Mouse (Mus musculus): ENCODE measurements around the gene Tspan4. TPM values are rescaled to one million over a fixed set of nuclear protein-coding genes. Genes with fewer than 3 reads are reported as not detected.

Gene Tspan4
- polyA plus RNA-seq, 1 experiment from 2014 or later = 86.2 TPM

DNA sequence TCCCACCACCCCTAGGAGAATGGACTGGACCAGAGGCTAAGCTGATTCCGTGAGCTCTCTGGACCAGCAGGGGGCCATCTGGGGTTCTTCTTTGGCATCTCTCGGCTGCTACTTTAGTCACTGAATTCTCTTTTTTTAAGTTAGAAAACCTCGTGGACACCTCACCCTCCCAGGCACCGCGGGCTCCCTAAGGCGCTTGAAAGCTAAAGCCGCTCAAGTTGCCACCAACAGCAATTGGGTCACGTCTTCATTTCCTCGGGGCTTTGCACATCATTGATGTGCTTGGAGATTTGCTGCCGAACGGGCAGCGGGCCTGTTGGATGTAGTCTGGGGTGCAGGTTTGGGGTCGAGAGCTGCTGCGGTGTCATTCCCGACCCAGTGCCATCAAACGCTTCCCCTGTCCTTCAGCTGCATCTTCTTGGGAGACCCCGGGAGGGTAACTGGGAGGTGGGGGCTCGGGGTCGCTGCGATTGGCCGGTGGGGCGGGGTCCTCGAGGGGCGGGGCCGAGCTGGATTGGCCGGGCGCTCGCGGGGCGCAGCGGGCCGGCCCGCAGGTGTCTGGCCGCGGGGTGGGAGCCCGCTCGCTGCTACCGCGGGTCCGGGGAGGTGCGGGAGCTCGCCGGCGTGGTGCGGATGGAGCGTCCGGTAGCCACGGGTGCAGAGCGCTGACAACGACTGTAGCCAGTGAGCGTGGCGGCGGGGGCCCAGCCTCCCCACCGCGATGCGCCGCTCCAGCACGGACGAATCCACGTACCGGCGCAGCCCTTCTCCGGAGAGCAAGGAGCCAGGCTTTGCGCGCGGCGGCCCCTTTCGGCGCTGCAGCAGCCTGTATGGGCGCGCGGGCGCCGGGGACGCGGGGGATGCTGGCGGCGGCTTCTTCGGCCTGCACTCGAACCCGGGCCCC lies 6.7 kb downstream of the Tspan4 start:
- peak overlapping the region; percentile 61 for H3K9ac ChIP-seq (ENCODE audit: low read depth, low read length)
- peaks cover 19% of the 10 kb centered on the region for H3K27me3 ChIP-seq (replicated peaks; ENCODE audit: control insufficient read depth, insufficient read depth, low read length)
- peaks cover 24% of the 10 kb centered on the region for H3K4me1 ChIP-seq (ENCODE audit: control insufficient read depth, insufficient read depth, low read length)
- H3K4me3 ChIP-seq (ENCODE audit: low read depth, low read length) = peak overlapping the region; percentile 54
- no peak overlapping the region; the same call in 1 of the 2 replicates for H3K27ac ChIP-seq (replicated peaks; ENCODE audit: low read depth, low read length)
- peak overlapping the region; percentile 97 for H3K4me2 ChIP-seq (ENCODE audit: low read depth, low read length)
- no peaks in the 10 kb centered on the region for H3K9me3 ChIP-seq (ENCODE audit: control insufficient read depth, low read length)
- no peak for DNase-seq (ENCODE audit: low spot score)
- under 1% methylated on average over 25 of the region's 81 CpGs for WGBS
- H3K36me3 ChIP-seq (ENCODE audit: control insufficient read depth, insufficient read depth, low read length) = no peaks in the 10 kb centered on the region
- ATAC-seq (ENCODE audit: low read depth) = peak; percentile 38

- Histone ChIP-seq H3K4me2 (ENCODE audit: low read depth, low read length) (peak overlapping the region; percentile 97), H3K27ac (replicated peaks; ENCODE audit: low read depth, low read length) (no peak overlapping the region), H3K36me3 (ENCODE audit: control insufficient read depth, insufficient read depth, low read length) (no peaks in the 10 kb centered on the region), H3K9ac (ENCODE audit: low read depth, low read length) (peak overlapping the region; percentile 61), H3K27me3 (replicated peaks; ENCODE audit: control insufficient read depth, insufficient read depth, low read length) (peaks cover 19% of the 10 kb centered on the region), H3K4me1 (ENCODE audit: control insufficient read depth, insufficient read depth, low read length) (peaks cover 16% of the 10 kb centered on the region), H3K4me3 (ENCODE audit: low read depth, low read length) (peak overlapping the region; percentile 54), H3K9me3 (ENCODE audit: control insufficient read depth, low read length) (no peaks in the 10 kb centered on the region)
- DNase-seq (ENCODE audit: low spot score) (no peak), ATAC-seq (ENCODE audit: low read depth) (no peak)
- 4% methylated on average over 10 of the region's 11 CpGs for WGBS
These were observed 7.5 kb downstream of the Tspan4 start for GRCm38 (mm10) chr7:141482531-141483024.

DNA sequence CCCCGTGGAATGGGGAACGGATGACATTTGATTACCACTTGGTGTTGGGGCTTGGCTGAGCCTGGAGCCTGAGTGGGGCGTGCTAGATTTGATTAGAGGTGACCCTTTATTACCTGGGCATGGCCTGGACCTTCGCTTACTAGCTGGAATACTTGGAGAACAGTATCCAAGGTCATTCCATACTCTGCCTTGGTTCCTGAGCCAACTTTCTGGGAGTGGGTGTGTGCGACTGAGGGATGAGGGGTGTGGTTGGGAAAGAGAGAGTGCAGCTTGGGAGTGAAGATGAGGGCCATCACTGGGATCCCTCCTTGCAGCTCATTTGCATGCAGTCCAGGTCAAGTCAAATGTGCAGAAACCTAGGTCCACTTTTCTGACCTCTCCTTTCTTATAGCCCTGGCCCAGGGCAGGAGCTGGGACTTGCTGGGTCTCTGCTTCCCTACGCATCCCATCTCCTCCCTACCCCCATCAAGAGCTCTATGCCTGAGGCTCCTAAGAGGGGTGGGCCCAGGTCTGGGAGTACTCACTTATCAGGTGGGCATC lies 8.1 kb downstream of the Tspan4 start:
- Histone ChIP-seq H3K9ac (ENCODE audit: low read depth, low read length) (no peak overlapping the region), H3K27me3 (replicated peaks; ENCODE audit: control insufficient read depth, insufficient read depth, low read length) (peaks cover 19% of the 10 kb centered on the region), H3K27ac (replicated peaks; ENCODE audit: low read depth, low read length) (no peak overlapping the region), H3K9me3 (ENCODE audit: control insufficient read depth, low read length) (no peaks in the 10 kb centered on the region), H3K4me3 (ENCODE audit: low read depth, low read length) (no peak overlapping the region), H3K4me2 (ENCODE audit: low read depth, low read length) (no peak overlapping the region), H3K4me1 (ENCODE audit: control insufficient read depth, insufficient read depth, low read length) (peaks cover 10% of the 10 kb centered on the region), H3K36me3 (ENCODE audit: control insufficient read depth, insufficient read depth, low read length) (no peaks in the 10 kb centered on the region)
- DNase-seq (ENCODE audit: low spot score) (no peak), ATAC-seq (ENCODE audit: low read depth) (no peak)
- WGBS = 74% methylated on average over 6 of the region's 6 CpGs

DNA sequence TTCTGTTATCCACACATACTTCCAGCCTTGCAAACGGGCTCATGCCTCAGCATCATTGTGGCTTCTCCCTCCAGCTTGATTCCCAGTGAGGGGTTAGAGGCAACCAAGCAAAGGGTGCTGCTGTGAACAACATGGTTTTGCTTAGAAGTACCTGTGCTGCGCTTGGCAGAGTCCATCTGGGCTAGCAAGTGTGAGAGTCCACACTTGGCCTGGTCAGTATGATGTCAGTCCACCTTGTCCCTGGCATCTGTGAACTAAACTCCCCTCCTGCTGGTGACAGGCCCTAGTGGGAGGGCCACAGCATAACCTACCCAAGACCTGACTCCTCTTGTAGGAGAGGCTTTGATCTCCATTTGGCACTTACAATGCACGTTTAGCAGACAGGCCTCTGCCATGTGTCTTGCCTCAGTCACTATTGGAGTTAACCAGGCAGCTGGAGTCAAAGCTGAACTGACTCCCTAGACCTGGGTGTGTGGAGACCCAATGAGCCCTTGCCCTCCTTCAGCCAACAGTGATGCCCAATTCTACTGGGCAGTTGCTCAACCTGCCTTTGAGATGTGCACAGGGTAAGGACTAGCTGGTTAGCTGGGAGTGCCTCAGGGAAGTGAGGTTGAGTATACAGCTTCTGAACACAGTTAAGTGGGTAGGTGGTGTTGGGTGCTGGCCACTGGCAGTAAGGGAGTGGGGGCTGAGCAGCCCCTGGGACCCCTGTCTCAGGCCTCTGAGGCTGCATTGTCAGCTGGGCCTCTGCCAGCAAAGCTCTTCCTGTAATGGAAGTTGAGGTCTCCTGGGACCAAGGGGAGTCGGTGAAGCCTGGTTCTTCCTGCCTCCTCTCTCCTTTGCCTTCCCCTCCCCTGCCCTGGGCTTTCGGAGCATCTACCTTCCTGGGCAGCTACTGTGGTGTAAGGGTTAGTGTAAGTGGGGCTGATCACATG lies 9.4 kb downstream of the Tspan4 start:
- H3K9me3 ChIP-seq (ENCODE audit: control insufficient read depth, low read length) = no peaks in the 10 kb centered on the region
- WGBS = 76% methylated on average over 5 of the region's 5 CpGs
- H3K36me3 ChIP-seq (ENCODE audit: control insufficient read depth, insufficient read depth, low read length) = no peaks in the 10 kb centered on the region
- H3K4me2 ChIP-seq (ENCODE audit: low read depth, low read length) = no peak overlapping the region
- H3K9ac ChIP-seq (ENCODE audit: low read depth, low read length) = no peak overlapping the region
- no peak overlapping the region for H3K4me3 ChIP-seq (ENCODE audit: low read depth, low read length)
- DNase-seq (ENCODE audit: low spot score) (no peak), ATAC-seq (ENCODE audit: low read depth) (no peak)
- H3K27ac ChIP-seq (replicated peaks; ENCODE audit: low read depth, low read length) = no peak overlapping the region
- peaks cover 19% of the 10 kb centered on the region for H3K27me3 ChIP-seq (replicated peaks; ENCODE audit: control insufficient read depth, insufficient read depth, low read length)
- H3K4me1 ChIP-seq (ENCODE audit: control insufficient read depth, insufficient read depth, low read length) = peaks cover 7% of the 10 kb centered on the region; the same call in 1 of the 2 replicates

GRCm38 (mm10) chr7:141485186-141485585 lies 10.1 kb downstream of the Tspan4 start:
- H3K4me3 ChIP-seq (ENCODE audit: low read depth, low read length) = no peak overlapping the region
- H3K36me3 ChIP-seq (ENCODE audit: control insufficient read depth, insufficient read depth, low read length) = no peaks in the 10 kb centered on the region
- ATAC-seq (ENCODE audit: low read depth) (no peak), DNase-seq (ENCODE audit: low spot score) (no peak)
- H3K4me2 ChIP-seq (ENCODE audit: low read depth, low read length) = no peak overlapping the region
- no peaks in the 10 kb centered on the region for H3K9me3 ChIP-seq (ENCODE audit: control insufficient read depth, low read length)
- H3K27me3 ChIP-seq (replicated peaks; ENCODE audit: control insufficient read depth, insufficient read depth, low read length) = peaks cover 16% of the 10 kb centered on the region
- 81% methylated on average over 2 of the region's 2 CpGs for WGBS
- peaks cover 7% of the 10 kb centered on the region; the same call in 1 of the 2 replicates for H3K4me1 ChIP-seq (ENCODE audit: control insufficient read depth, insufficient read depth, low read length)
- no peak overlapping the region for H3K27ac ChIP-seq (replicated peaks; ENCODE audit: low read depth, low read length)
- no peak overlapping the region for H3K9ac ChIP-seq (ENCODE audit: low read depth, low read length)

DNA sequence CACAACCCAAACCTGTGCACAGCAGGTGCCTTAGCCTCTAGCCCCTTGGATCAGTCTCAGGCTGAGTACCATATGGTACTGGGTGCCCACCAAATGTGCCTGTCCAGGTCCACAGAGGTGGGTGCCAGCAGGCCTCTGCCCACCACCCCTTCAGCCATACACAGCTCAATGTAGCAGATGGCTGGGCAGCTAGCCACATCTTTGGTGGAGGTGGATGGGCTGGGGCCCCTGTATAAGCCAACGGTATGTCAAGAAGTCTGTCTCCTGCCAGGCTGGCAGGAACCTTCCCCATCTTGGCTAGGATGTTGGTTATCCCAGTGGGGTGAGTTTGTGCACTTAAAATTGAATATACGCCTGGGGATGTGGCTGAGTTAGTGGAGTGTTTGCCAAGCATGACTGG lies 10.6 kb downstream of the Tspan4 start:
- no peak overlapping the region for H3K27ac ChIP-seq (replicated peaks; ENCODE audit: low read depth, low read length)
- 87% methylated on average over 2 of the region's 2 CpGs for WGBS
- H3K4me2 ChIP-seq (ENCODE audit: low read depth, low read length) = no peak overlapping the region
- DNase-seq (ENCODE audit: low spot score) (no peak), ATAC-seq (ENCODE audit: low read depth) (no peak)
- no peak overlapping the region for H3K4me3 ChIP-seq (ENCODE audit: low read depth, low read length)
- peaks cover 14% of the 10 kb centered on the region for H3K27me3 ChIP-seq (replicated peaks; ENCODE audit: control insufficient read depth, insufficient read depth, low read length)
- peaks cover 7% of the 10 kb centered on the region; the same call in 1 of the 2 replicates for H3K4me1 ChIP-seq (ENCODE audit: control insufficient read depth, insufficient read depth, low read length)
- 0 out of 2 replicates have a peak, but pooled peaks cover 3% of the 10 kb centered on the region for H3K36me3 ChIP-seq (ENCODE audit: control insufficient read depth, insufficient read depth, low read length)
- no peaks in the 10 kb centered on the region for H3K9me3 ChIP-seq (ENCODE audit: control insufficient read depth, low read length)
- no peak overlapping the region for H3K9ac ChIP-seq (ENCODE audit: low read depth, low read length)

DNA sequence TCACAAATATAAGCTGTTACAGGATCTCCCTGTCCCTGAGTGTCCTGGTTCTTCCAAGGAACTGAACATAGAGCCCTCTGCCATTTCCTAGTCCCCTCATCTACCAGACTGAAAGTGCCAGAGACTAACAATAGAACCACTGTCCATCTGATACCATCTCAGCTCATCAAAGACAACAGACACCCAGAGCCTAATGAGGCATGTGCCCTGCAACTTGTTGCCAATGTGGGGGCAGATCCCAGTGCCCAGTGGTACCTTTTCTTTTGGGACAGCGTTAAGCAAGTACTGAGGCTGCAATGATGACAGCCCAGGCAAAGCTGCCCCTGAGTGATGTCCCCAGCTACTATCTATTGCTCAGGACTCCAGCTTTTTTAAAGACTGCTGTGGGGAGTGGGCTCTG lies 11.2 kb downstream of the Tspan4 start:
- no peak for ATAC-seq (ENCODE audit: low read depth)
- WGBS = 100% methylated on average over 1 of the region's 1 CpGs
- no peak overlapping the region for H3K4me2 ChIP-seq (ENCODE audit: low read depth, low read length)

GRCm38 (mm10) chr7:141487141-141487540 lies 12.1 kb downstream of the Tspan4 start:
- H3K4me3 ChIP-seq (ENCODE audit: low read depth, low read length) = no peak overlapping the region
- H3K36me3 ChIP-seq (ENCODE audit: control insufficient read depth, insufficient read depth, low read length) = peaks cover 14% of the 10 kb centered on the region; the same call in 1 of the 2 replicates
- no peak overlapping the region for H3K27ac ChIP-seq (replicated peaks; ENCODE audit: low read depth, low read length)
- H3K27me3 ChIP-seq (replicated peaks; ENCODE audit: control insufficient read depth, insufficient read depth, low read length) = peaks cover 8% of the 10 kb centered on the region
- no peak for DNase-seq (ENCODE audit: low spot score)
- H3K4me2 ChIP-seq (ENCODE audit: low read depth, low read length) = no peak overlapping the region
- WGBS = 78% methylated on average over 7 of the region's 7 CpGs
- H3K4me1 ChIP-seq (ENCODE audit: control insufficient read depth, insufficient read depth, low read length) = peaks cover 7% of the 10 kb centered on the region; the same call in 1 of the 2 replicates
- no peak for ATAC-seq (ENCODE audit: low read depth)
- H3K9ac ChIP-seq (ENCODE audit: low read depth, low read length) = no peak overlapping the region
- H3K9me3 ChIP-seq (ENCODE audit: control insufficient read depth, low read length) = no peaks in the 10 kb centered on the region

More for the DNA sequence above, 11.2 kb downstream of the Tspan4 start:
- H3K9me3 ChIP-seq (ENCODE audit: control insufficient read depth, low read length) = no peaks in the 10 kb centered on the region
- no peak overlapping the region for H3K27ac ChIP-seq (replicated peaks; ENCODE audit: low read depth, low read length)
- DNase-seq (ENCODE audit: low spot score) = no peak
- H3K9ac ChIP-seq (ENCODE audit: low read depth, low read length) = no peak overlapping the region
- H3K4me3 ChIP-seq (ENCODE audit: low read depth, low read length) = no peak overlapping the region
- peaks cover 7% of the 10 kb centered on the region; the same call in 1 of the 2 replicates for H3K4me1 ChIP-seq (ENCODE audit: control insufficient read depth, insufficient read depth, low read length)
- H3K36me3 ChIP-seq (ENCODE audit: control insufficient read depth, insufficient read depth, low read length) = 0 out of 2 replicates have a peak, but pooled peaks cover 6% of the 10 kb centered on the region
- peaks cover 14% of the 10 kb centered on the region for H3K27me3 ChIP-seq (replicated peaks; ENCODE audit: control insufficient read depth, insufficient read depth, low read length)
